Mouse (Mus musculus) ovary, postnatal 10 days (tissue): ENCODE results near the gene Marveld2.

Source experiments
- DNase-seq: peaks from one replicate; pipeline ENCODE4 v3.0.0; 2022; ENCODE audit warnings: low spot score

The Marveld2 gene

DNA sequence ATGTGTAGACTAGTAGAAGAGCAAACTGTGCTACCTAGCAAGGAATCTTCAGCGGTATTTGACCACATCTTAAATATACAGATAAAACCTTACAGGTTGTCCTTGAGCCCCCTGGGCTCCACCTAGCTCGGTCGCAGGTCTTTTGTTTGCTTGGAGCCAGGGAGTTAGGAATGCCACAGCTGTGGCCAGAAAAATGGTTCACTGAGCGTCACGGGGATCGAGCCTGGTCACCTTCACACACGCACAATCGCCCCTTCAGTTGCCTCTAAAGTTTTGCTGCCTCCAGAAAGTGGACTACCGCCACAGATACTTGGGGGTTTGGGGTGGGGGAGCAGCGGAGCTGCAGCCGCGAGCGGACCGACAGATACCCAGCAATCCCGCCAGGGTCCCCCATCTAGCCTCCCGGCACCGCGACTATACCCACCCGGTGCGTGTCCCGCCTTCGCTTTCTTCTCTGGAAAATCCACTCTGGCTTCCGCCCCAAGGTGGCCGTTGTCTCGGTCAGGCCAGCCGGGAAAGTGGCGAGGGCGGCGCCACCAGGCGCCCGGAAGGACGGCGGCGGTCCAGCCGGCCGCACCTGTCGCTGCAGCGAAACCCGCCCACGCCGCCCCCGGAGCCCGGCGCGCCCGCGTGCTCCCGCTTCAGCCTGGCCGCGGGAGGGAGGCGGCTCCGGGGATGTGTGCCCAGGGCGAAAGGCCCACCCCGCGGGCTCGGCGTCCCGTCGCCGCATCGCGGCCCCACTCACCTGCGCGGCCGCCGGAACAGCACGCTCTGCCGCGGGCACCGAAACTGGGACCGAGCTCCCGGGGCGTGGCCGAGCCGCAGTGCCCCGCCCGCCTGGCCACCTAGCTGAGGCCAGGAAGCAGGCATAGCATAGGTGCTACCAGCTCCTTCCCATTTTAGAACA lies at the start of gene Marveld2:
Gene Marveld2 (minus strand): TSS at position 791 of the 907 bp plus-strand sequence.
- DNase-seq: no peak

DNA sequence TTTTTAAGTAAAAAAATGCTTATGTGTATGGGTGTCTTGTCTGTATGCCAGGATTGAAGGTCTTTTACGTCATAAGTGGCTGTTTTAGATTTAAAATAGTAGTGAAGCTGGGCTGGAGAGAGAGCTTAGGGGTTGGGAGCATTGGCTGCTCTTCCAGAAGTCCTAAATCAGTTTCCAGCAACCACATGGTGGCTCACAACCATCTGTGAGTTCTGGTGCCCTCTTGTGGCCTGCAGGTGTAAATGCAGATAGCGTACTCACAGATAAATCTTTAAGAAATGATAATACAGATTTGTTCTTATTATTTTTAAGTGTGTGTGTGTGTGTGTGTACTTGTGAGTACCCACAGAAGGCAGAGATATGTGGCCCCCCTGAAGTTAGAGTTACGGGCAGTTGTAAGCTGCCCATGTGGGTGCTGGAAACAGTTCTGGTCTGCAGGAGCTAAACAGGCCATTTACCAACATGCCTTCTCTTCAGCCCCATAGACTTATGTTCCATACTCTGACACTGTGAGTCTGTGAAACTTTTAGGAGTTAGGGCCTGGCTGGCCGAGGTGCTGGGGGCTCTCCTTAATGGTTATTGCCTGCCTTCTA lies 43.2 kb upstream of the Marveld2 start:
- DNase-seq: no peak

DNA sequence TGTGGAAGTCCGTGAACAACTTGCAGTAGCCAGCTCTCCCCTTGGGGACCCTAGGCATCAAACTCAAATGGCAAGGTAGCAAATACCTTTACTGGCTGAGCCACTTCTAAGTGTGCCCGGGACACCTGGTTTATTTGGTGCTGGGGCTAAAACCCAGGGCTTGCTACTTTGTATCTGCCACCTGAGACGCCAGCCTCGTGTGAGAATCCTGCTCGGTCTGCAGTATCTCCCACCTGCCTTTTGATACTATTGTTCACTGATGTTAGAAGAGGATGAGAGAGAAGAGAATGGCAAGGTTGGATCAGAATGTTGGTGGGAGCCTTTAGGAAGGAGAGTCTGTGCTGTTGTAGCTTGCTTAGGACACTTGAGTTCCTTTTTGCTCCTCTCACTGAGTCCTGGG lies 41.3 kb upstream of the Marveld2 start:
- no peak for DNase-seq

DNA sequence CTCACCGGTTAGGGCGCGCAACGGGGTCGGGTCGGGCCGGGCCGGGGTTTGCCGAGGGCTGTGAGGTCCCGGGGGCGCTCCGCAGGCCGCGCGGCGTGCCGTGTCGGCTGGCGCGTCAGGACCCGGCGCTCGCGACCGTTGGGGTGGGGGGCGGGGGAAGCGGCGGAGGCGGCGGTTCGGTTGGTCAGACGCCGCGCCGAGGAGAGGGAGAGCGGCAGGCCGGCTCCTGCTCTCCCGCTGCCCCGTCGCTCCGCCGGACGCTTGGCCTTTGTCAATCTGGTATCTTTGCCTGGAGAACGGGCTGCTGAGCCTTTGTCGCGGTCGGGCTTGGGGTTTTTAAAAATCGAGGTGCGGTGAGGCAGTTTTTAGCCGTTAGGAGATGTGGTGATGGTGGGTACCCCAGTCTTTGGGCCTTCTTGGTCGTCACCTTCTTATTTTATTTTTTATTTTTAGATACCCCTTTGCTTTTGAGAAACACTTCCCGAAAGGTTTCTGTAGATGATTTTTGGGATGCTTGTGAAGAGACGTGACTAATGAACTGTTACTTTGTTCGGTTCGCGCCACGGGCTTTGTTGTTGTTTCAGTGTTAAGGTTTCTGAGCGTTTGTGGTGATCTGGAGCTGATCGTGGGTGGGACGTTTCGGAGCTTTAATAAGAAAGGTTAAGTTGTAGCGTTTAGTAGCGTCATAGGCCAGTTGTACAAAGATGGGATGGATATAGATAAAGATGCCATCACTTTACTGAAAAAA lies 34.8 kb upstream of the Marveld2 start, which contains the start of gene Taf9:
Gene Taf9 (plus strand): TSS at position 141 of the 748 bp plus-strand sequence.
- DNase-seq: no peak

DNA sequence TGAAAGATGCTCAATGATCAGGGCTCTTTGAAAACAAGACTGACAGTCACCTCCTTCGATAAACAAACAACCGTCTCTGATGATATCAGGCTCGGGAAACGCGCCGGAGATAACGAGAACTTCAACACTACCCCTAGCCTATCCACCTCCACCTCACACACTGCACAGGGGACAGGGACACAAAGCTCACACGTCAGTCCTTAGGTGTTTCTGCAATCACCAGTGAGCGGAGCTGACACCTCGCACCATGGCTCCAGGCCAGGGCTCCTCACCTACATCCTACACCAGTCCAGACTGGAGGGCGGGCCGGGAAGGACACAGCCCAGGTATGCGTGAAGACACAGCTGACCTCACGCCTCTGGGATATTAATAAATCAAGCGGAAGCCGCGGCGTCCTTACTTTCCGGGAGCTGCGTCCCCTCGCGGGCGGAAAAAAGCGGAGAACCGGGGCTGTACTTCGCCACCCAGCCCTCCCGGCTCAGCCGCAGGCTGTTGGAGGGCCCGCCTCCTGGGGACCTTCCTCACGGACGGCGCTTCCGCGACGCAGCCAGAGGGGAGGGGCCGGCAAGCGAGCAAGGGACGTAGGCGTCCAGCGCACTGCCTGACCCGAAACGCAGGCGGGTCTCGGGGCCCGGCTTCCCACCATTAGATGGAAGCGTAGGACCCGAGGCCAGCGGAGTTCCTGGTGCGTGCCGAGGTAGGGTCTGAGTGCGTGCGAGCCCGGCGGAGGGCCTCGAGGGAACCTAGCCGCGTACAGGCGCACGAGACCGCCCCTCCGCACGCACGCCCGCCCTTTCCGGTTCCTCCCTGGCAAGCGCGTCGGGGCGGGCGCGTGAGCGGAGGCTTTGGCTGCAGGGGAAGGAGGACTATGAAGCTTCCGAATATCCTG lies 34.0 kb upstream of the Marveld2 start, which contains the start of the genes Ak6 and Rad17:
Gene Ak6 (plus strand): TSS at position 430 of the 889 bp plus-strand sequence.
Gene Rad17 (minus strand): TSS at position 502 of the 889 bp plus-strand sequence.
- DNase-seq: peak; percentile 94

DNA sequence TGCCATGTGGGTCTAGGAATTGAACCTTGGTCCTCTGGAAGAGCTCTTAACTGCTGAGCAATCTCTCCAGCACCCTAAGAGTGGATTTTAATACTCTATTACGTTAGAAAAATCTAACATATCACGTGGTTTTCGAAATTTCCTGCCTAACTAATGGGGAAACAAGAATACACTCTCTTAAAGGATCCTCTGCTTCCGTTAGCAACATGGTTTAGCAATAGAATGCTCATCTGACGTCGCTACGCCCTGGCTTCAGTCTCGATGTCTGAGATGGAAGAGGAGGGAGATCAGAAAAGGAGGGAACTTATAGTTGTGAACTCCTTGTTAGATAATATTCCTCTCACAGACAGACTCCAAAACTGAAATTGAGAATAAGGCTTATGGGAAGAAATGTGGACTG lies 31.5 kb upstream of the Marveld2 start:
- DNase-seq: no peak

DNA sequence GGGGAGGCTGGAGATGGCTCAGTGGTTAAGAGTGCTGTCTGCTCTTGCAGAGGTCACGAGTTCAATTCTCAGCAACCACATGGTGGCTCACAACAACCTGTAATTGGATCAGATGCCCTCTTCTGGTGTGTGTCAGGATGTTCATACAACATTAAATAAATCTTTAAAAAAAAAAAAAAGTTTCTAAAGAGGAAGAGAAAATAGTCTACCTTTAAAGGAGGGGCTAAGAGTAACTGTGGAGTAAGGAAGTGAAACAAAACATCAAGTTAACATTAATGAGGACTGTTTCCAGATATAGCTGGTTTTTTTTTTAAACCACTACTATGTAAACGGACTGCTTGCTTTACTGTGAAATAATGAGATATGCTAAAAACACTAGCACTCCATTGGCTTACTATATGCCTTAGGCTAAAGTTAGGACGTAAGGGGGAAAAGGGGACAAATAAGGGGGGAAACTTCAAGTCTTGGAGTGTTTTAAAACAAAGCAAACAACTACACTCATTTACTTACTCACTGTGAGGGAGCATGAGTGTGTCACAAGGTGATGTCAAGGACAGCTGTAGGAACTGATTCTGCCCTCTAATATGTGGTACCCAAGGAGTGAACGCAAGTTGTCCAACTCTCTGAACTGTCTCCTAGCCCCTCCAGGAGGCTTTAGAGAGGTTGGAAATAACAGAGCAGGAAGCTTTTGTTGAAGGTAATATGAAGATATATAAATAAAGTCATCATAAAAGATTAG lies 25.9 kb upstream of the Marveld2 start:
- DNase-seq: no peak

DNA sequence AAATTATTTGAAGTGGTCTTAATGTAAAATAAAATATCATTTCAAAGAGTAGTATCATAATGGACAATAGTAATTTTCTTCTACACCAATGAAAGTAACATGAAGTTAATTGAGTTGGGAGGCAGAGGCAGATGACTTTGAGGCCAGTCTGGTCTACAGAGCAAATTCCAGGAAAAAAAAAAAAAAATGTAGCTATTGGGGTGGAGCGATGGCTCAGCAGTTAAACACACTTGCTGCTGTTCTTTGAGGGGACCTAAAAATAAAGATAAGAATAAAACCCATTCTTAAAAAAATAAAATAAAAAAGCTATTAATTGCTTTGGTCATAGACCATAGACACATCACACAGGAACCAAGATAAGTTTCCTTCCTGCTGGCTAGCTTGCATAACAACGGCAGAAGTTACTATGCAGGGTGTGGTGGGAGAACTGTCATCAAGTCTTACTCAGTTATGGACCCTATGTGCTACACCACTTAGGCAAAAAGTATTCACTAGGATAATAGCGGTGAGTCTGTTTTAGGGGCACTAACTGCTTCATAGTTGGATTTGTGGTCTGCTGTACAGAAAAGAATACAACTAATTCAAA lies 17.4 kb upstream of the Marveld2 start:
- DNase-seq: no peak

DNA sequence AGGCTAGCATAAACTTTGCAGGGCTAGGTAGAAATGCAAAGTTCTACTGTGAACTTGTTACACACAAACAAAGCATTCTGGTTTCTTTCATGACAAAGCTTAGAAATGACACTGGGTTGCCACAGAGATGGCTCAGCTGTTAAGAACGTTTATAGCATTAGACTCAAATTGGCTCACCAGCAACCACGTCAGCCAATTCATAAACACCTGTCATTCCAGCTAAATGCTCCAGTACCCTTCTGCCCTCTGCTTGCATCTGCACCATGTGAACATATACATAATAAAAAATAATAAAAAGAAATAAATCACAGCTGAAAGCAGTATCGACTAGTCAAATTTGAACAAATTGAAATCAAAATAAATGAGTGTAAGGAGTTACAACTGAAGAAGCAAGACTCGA lies 5.5 kb upstream of the Marveld2 start:
- no peak for DNase-seq

DNA sequence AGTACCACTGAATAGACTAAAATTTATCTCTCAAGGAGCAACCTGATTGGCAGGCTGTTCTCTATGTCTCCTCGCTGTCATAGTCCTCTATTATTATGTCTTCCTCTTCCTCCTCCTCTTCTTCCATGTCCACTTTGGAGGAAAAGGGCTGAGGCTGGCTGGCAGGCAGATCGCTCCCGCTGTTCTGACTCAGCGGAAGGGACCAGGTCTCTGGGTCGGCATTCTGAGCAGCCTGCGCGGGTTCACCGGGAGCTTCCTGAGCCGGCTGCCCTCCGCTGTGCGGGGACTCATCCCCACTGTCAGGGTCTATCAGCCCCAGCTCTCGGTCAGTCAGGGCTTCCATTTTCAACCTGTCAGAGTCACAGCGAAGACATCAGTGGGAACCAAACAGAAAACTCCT lies 812 bp upstream of the Marveld2 start:
- no peak for DNase-seq

DNA sequence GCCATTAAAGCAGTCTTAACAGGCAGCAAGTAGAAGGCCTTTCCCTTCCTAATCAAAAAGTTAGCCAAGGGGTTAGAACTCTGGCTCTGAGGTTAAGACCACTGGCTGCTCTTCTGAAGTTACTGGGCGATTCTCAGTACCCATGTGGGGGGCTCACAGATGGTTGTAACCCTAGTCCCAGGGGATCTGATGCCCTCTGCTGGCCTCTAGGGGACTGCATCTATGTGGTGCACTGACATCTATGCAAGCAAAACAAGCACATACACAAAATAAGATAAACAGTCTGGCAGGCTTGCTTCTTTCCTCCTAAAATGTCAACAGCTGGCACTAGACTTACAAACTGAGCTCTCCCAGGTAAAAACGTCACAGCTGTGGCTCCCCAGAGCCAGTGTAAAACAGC lies 3.9 kb downstream of the Marveld2 start:
- no peak for DNase-seq

DNA sequence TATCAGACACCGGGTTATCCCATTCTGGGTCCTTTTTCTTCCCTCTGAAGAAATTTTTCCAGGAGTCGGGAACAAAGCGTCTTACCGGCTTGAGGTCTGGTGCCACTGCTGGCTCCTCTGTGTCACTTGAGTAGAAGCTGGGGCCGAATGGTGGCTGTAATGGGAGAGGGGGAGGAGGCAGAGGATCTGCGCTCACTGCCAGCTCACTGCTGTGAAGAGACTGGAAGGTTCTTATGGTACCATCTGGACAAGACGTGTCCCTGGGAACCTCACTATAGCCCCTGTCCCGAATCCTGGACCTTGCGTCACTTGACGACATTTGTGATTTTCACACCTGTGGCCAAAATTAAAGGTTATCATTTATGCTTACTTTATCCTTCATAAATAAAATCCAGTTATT lies 4.5 kb downstream of the Marveld2 start:
- DNase-seq: no peak

DNA sequence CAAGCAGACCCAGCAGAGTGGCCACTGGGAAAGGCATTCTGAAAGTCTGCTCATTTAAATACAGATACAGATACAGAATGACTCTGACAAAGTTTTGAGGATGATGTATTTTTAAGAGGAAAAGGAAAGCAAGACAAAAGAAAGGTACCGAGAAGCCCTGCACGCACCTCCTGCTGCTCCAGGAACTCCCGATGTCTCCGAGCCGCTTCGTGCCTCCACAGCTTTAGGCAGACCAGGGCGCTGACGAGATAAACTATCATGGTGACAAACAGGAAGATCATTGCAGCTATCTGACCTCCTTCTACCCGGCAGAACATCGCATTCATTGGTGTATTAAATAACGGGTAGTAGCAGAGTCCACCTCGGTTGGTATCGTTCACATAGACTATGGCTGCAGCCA lies 5.5 kb downstream of the Marveld2 start:
- DNase-seq: no peak

DNA sequence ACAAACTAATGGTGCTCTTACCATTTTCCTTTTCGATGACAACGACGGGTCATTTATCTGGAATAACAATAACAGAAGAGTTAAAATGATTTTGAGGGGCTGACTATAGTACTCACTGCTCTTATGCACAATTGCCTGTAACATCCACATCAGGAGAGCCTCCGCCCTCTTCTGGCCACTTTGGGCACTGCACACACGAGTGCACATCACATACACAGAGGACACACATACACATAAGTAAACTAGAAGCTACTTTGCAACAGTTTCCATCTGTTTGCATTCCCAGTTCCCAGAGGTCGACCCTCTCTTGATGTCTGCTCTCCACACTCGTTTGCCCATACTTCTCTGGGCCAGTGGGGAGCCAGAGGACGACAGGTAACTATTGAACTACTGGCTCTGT lies 9.0 kb downstream of the Marveld2 start:
- no peak for DNase-seq

DNA sequence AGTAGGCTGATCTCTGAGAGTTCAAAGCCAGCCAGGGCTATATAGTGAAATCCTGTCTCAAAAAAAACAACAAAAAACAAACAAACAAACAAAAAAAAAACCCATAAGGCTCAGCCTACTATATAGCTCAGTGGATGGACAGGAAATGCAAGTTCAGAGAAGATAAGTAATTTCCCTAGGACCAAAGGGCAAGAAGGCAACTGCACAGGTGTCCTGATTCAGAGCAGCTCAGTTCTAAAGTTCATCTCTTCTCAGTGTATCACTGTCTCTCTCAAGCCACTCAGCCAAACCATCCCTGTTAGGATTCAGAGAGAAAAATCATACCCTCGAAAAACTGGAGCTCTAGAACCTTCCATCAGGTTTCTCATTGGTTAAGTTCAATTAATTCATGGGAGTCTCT lies 10.9 kb downstream of the Marveld2 start:
- DNase-seq: no peak

DNA sequence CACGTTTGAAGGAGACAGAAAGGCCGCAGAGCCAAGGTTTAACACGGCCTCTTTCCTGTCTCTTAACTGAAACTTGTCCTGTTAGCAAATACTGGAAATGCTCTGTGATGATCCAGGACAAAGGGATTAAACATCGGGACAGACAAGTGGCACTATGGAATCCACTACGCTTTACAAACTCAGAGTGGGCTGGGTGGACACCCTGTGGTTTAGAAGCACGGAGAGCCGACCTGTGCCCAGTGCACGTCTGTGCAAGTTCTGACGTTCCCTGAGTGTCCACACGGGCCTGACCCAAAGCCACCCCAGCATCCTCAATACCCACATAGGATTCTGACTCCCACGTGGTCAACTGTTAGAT lies 13.1 kb downstream of the Marveld2 start:
- no peak for DNase-seq

DNA sequence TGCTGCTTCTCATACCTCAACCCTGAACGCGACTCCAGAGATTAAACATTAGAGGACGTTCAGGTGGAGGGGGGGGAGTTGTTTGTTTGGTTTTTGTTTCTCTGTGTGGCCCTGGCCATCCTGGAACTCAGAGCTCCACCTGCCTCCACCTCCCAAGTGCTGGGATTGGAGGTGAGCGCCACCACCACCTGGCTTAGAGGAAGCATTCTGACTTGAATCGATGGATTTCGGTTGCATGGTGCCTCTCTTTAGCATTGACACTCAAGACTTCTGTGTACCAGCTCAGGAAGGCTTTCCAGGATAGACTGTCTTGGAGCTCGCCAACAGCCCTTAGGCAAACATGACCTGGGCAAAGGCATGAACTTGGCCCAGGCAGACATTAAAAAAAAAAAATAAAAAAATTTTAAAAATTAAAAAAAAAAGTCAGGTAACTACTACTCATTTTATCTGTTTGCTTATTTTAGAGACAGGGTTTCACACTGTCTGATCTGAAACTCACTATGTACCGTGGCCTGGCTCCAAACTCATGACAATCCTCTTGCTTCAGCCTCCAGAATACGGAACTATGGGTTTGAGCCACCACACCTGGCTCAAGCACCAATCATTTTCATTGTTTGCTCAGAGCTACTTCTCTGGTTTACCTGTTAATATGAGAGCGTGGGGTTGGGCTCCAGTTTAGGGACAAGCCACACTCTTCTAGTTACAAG lies 13.6 kb downstream of the Marveld2 start:
- DNase-seq: no peak

DNA sequence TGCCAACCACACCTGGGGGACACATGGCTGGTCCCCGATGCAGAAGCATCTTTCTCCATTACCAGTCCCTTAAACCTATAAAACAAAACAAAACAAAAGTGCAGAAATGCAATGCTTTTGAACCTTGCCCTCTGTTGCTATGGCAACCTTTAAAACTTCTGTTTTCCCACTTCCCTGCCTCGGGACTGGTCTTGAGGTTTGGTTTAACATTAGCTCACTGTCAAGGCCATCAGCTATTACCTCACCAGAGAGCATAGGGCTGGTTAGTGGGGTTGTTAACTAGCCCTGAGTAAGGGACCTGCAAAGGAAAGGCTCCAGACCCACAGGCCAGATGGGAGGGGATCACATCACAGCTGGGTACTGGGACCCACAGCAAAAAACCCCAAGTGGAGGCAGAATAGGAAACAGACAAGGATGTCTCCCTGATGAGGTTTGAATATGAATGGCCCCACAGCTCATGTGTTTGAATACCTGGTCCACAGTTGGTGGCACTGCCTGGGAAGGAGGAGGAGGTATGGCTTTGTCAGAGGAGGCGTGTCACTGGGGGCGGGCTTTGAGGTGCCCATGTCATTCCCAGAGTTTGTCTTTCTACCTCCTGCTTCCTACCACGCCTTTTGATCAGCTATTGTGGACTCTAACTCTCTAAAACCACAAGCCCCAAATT lies 14.4 kb downstream of the Marveld2 start:
- DNase-seq: no peak

DNA sequence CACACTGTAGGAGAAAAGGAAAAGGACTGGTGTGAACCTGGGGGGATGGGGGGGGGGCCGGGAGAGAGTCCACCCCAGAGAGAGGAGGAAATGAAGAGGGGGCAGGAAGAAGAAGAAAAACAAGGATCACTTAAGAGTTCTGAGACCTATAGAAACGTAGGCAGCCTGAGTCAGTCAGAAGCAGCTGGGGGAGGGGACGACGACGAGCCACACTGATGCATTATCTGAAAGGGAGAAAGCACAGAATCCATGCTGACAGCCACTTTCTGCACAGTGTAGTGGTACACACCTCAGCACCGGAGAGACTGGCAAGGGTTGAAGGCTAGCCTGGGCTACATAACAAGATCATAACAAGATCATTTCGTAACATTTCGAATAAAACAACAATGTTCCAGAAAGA lies 15.7 kb downstream of the Marveld2 start:
- DNase-seq: no peak
